Mouse (Mus musculus) cerebellum, adult 11-12 months (tissue): Measurements from ENCODE around the gene Ppp2r3a.

Experiments used
- DNase-seq: peaks from one replicate; pipeline ENCODE4 v3.0.0; 2022

Gene Ppp2r3a

DNA sequence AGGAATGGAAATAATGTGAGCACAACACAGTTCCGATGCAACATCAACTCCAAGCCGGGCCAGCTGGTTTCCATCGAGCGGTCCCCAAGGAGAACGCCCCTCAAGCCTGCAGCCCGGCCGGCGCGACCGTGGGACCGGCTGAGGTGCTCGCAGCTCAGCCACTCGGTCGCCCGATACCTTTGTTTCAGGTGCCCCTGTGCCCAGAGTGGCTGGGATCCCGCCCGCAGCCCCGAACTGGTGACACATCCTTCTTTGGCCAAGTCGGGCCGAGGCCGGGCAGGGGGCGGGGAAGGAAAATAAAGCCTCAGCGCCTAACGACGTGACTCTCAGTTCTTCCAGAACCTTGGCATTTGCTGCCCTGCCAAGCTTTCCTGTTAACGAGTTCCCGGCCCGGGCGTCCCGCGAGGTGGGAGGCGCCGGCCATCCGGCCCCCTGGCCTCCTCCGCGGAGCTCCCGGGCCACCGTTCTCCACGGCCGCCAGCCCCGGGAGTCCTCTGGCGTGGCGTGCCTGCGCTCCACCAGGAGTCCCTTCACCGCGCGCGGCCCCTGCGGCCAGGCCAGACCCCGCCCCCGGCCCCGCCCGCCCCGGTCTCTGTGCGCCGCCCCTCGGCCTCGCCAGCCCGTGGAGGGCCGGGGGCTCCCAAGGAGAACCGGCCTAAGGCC lies 483 bp downstream of the Ppp2r3a start:
- no peak for DNase-seq

DNA sequence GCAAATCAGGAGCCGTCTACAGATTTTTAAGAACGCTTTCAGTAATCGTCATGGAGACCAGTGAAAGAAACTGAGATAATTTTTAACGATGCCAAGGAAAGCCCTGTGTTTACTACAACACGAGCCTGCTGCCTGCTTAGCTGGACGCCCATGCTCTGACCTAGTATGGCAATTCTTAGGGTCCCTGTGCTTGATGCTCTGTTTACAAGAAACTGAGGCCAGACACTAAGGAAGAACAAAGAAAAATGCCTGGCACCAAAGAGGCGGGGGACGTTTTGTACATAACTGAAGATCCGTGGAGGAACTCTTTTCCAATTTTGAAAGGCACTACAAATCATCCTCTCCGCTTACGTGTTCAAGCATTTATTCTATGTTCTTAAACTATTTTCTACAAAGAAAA lies 1.1 kb downstream of the Ppp2r3a start:
- peak; percentile 9 for DNase-seq

DNA sequence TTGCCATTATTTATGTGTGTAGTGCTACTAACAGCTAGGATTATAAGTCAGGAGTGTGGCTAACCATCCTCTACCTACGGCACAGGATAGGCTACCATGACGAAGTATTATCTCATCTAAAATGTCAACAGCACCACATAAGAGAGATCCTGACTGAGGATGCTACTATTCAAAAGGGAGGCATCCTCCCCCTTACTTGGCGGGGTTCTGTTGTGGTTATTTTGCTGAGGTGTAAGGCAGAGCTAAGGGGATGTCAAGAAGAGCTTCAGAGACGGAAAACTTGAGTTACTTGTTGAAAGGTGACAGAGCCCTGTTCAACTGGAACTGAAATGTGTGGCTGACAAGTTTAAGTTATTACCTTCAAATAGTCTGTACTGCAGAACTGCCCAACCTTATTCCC lies 2.0 kb downstream of the Ppp2r3a start:
- no peak for DNase-seq

DNA sequence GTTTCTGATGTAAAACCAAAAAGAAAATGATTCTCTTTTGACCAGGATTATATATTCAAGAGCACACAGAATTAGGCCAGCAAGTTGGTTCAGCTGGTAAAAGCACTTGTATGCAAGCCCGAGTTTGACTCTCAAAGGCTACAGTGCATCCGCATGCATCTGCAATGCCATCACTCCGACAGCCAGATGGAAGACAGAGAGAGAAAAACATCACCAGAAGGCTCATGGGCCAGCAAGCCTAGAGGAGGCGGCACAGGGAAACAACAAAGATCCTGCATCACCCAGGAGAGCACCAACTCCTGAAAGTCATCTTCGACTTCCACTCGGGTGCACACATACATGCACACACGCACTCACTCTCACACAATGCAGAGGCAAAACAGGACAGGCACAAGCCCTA lies 4.1 kb downstream of the Ppp2r3a start:
- DNase-seq, result no peak

DNA sequence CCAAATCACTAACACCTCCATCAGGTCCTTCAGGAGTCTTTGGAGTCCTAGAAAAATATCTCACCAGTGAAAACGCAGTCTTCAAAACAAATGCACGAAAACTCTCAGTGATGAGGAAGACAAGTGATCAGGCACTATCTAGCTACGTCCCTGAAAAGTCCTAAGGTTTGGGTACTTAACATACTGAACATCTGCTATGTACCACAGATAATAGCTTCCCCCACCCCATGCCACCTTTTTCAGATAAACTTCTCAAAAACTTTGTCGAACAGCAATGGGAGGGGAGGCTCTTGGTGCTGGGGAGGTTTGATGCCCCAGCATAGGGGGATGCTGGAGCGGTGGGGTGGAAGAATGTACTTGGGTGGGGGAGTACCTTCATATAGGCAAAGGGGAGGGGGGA lies 6.1 kb downstream of the Ppp2r3a start:
- no peak for DNase-seq

DNA sequence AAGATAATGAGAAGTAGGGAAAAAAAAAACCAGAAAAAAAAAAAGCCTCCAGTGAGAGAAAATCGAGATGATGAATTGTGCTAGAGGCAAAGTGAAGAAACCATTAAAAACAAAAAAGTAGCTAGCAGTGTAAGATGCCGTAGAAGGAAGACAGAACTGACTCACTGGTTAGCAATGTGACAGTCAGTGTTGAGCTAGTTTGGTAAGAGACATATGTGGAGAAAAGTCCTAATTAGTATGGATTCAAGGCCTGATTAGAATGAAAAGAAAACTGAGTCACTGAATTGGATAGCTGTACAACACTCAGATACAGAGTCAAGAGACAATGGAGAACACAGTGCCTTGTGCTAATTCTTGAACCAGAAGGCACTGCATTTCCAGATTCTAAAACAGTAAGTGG lies 7.9 kb downstream of the Ppp2r3a start:
- DNase-seq, result no peak

DNA sequence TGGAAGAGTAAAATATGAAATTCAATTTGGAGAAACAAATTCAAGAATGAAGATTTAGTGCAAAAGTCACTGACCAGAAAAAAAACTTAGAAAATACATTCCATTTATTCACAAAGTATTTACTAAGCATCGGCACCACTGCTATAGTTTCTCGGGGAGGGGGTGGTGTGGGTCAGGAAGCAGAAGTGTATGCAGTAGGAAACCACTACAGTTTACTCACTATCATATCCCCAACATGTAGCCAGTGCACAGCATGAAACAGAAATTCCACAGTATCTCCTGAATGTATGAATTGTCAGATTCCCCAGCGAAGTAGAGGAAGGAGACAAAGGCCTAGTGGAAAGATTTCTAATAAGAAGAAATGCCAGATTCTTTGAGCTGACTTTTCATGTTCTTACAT lies 11.4 kb downstream of the Ppp2r3a start:
- no peak for DNase-seq

DNA sequence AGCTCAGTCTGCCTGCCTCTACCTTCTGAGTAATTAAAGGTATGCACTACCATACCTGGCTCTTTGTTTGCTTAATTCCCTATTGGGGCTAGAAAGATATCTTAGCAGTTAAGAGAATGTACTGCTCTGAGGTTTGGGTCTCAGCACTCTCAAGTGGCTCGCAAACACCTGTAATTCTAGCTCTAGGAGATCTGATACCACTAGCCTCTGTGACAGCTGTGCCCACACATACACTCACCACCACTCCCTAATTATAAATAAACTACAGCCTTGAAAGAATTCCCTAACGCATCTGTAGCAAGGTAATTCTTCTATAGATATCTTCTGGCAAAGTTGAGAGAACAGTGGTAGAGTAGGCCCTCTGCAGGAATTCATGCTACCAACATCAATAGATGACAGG lies 15.8 kb downstream of the Ppp2r3a start:
- DNase-seq, result no peak

DNA sequence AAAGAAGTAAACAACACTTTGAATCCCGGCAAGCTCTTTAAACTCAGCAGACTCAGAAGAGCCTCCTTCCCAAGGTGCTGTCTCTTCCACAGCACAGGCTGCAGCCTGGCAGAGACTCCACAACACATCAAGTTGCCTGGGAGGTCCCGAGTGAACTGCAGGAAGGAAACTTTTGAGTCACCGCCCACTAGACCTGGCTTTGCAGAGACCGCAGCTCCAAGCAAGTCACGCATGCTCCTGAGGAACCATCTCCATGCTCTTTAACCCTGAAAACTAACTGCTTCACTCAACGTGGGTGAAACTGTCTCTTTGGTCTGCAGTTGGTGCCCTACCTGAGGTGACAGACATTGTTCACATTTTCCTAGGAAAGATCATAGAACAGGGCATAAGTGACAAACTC lies 19.6 kb downstream of the Ppp2r3a start:
- DNase-seq, result no peak

DNA sequence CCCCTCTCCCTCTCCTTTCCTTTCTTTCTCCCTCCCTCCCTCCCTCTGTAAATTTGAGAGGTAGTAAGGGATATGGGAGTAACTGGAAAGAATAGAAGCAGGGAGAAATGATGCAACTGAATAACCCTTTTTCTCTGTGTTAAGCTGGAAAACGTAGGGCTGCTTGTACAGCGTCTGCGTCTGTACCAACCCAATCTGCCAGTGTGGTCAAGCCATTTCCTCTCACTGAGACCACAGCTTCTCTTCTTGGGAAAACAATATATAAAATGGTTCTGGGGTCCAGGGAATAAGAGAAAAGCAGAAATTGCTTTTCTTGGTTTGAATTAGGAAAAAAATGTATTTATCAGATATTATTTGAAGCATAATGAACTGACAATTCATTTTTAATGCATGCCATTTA lies 21.6 kb downstream of the Ppp2r3a start:
- DNase-seq, result no peak

DNA sequence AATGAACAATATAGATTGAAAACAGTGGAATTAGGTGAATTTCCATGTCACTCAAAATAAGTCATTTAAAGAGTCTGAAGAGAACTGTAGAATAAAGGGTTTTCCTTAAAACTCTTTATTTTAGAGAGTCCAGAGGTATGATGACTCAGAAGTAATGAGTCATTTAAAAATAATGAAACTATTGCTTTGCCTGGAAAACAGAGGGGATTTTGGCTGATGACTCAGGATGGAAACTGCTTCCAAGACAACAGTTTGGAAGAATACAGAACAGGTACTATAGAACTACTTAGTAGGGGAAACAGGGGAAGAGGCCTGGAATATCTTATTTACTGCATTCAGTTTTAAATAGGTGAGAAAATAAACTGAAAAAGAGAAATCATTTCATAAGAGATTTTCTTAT lies 22.7 kb downstream of the Ppp2r3a start:
- no peak for DNase-seq

DNA sequence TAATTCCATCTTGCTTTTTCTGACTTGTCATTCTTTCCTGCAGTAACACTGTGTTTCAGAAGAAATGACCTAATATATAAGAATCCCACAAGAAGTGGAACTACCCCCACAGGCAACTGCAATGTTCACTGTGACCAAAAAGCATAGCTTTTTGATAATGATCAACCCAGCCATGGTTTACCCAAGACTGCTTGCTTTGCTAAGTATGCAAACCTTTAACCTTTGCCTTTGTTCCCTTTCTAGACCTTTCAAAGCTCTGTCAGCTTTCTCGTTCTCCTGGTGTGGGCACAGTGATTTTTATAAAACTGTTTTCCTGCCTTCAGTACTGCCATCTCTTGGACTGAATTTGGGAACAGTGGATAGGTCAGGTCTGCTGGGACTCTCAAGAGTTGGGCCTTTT lies 43.6 kb downstream of the Ppp2r3a start:
- DNase-seq, result no peak

DNA sequence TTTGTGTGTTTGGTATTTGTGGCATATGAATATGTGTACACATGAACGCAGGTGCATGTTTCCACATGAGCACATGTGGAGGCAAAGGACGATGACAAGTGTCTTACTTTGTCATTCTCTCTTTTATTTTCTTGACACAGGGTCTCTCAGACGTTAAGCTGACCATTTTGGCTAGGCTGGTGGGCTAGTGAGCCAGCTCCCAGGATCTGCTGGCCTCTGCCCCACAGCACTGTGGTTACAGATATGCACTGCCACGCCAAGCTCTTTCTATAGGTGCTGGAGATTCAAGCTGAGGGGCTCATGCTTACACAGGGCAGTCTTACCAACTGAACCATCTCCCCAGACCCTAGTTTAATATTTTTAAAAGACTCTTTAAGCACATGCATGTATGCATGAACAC lies 45.1 kb downstream of the Ppp2r3a start:
- DNase-seq, result no peak

DNA sequence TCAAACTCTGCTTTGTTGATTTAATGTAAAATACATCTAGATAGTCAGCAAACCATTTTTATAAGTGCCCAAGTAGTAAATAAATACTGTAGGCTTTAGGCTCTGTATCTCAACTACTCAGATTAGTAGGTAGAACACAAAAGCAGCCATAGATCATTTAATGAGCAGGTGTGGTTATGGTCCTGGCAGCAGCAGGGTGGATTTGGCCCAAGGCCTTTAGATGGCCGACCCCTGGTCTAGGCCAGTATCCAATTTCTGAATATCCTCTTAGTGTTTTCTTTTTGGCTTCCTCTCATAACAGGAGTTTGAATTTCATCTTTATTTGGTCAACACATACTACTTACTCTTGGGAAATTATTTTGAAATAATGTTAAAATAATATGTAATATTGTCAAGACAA lies 46.4 kb downstream of the Ppp2r3a start:
- no peak for DNase-seq

DNA sequence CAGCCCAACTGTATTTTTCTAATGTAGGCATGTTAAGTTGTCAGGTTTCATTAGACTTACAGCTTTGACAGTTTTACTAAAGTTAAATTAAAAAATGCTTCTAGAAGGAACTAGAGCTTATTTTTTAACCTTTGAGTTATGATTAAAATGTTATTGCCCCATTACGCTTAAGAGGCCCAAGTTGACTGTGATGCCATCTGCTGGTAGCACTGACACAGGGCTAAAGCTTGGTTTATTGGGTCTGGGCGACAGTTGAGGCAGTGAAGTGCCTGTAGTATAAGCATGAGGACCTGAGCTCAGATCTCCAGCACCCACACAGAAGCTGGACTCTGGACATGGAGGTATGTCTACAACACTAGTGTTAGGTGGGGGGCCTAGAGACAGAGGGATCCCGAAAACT lies 47.5 kb downstream of the Ppp2r3a start:
- no peak for DNase-seq

DNA sequence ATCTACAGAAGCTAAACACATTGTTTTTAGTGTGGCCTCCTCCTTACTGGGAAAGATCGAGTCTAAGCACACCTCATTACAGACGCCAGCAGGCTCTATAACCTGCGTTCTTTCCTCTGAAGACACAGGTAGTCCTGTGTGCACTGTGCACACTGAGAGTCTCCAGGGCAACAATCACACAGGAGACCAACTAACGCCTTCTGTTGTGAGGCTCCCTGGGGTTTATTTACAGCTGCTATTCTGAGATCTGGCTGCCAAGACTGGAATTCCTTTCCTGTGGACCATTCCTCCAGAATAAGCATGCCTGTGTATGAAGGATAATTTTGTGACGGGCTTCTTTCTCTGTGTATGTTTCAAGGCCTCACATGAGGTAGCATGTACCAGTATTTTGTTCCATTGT lies 51.0 kb downstream of the Ppp2r3a start:
- no peak for DNase-seq

DNA sequence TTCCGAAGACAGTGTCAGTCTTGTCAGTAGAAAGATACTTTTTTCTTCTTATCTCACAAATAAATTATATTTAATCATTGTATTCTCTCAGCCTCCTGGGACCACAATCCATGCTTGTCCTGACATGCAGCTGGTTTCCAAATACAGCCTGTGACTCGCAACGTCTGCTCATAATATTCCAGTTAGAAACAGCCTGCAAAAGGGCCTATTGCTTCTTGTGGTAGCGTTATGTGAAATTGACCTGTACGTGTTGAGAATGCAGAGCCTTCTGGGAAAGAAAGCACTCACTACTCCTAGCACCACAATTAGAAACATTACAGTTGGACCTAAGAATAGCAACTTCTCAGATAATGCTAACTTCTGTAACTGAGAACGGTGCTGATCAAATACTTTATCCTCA lies 52.8 kb downstream of the Ppp2r3a start:
- DNase-seq, result no peak

DNA sequence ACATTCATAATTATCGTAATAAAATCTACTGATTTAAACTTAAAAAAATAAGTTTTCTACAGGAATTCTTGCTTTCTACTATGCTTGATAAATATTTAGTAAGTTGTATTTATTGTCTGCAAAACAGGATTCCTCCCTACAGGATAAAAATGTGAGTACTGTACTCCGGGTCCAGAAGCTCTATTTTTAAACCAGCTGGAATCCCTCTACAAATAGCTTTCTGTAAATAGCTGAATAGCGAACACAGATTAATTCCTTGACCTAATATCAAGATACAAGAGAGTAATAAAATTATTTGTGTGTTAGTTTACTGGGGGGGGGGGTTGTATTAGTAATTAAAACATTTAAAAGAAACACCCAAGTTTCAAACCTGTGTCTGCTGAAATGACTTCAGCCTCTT lies 53.3 kb downstream of the Ppp2r3a start:
- DNase-seq, result no peak

DNA sequence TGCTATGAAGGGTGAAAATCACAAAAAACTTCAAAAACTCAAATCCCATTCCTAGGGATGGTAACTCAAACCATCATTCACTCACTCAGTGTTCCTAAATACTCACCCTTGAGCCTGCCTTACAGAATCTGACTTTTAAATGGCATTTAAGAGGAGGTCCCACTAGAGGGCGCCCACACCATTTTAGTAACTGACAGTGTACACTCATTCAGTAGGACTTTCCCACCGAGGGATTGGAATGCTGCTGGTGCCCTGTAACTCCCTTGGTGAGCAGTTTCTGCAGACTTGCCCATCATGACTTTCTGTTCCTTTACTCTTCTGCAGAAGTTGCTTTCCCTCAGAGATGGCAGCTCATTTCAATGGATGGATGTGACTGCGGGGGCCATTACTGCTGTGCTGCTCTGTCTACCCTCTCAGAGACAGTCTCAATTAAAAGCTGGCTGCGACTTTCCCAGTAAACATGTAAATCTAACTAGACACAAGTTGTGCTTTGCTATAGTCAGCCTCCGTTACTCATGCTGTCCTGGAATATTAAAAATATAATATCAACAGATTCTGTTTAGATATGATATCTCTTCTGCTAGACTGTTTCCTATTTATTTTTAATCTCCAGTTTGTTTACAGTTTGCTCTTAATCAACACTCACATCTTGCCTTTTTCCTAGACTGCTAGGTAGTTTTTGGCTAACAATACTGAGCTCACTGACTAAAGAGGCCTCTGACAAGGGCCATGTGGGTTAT lies 69.5 kb downstream of the Ppp2r3a start:
- peak; percentile 51 for DNase-seq

DNA sequence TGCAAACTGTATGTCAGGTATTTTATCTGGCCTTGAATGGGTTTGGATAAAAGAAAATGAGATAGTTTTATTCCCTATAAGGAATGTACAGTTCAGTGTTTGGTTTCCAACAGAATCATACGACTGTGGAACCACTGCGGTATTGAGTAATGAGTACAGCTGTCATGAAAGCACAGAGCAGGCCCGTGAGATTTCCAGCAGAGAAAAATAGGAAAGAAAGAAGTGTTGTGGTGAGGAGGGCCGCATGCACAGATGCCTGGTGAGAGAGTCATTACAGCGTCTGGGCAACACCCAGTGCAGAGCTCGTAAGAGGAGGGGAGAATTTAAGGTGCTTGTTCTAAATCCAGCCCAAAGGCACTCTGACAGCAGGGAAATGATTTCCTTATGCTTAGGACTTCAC lies 70.3 kb downstream of the Ppp2r3a start:
- no peak for DNase-seq

DNA sequence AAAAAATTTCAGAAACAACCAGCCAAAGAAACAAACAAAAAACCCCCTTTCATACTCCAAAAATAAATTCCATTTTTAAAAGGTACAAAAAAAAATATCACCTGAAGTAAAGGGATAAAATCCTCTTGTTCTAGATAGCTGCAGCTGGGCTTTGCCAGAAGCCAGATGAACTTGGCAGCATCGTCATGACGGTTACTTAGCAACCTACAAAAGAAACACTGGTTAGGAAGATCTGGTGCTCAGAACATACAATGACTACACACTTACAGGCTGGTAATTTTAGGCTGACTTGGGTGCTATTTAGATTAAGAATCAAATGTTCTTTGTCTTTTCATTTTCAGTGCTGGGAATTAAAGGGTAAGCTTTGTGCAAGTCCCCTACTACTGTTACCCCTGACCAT lies 71.4 kb downstream of the Ppp2r3a start:
- DNase-seq, result no peak

DNA sequence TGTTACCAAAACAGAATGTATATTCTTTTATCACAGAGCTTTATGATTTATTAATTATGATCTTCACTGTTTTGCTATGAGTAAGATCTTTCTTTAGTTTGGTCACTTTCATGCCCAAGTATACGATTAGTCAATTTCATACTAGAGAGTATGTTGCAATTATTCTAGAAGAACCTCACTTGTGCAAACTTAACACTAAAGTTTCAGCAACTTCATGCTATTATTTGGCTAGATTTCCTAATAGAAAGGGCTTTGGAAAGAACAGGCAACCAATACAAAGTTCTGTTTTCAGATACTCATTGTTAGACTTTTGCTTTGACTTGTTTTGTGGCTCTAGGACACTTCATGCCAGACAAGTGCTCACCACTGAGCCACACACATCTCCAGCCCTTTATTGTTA lies 91.0 kb downstream of the Ppp2r3a start:
- DNase-seq, result no peak

DNA sequence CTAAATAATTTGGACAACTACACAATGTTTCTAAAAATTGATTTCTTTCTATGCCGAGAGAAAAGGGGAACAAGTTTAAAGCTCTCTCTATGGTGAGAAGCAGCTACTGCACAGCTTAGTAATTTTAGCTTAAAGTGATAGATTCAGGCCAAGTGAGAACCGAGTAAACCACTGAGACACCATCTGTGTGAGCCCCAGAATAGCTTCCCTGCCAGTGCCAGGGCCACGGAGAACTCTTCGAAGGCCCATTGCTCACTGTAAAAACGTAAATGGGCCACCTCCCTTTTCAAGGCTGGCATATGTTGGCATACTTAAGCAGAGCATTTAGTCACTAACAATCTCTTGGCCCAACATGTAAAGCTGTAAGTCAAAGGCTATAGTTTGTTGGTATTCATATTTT lies 91.5 kb downstream of the Ppp2r3a start:
- peak; percentile 85 for DNase-seq

DNA sequence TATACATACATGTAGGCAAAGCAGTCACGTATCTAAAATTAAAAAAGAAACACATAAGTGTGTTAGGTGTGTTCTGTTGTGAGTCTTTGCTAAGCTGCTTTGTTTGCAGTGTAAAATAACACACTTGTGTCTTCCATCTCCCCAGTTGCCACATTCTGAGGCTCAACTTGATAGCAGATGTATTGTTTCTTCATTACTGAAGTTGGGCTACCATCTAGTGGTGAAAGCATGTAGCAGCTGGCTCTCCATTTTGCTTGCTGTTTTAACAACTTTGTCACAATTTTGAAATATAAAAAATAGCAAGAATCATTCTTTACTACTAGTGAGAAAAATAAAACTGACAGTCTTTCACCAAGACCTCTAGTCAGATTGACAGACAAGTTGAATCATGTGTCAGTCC lies 92.2 kb downstream of the Ppp2r3a start:
- peak; percentile 28 for DNase-seq

DNA sequence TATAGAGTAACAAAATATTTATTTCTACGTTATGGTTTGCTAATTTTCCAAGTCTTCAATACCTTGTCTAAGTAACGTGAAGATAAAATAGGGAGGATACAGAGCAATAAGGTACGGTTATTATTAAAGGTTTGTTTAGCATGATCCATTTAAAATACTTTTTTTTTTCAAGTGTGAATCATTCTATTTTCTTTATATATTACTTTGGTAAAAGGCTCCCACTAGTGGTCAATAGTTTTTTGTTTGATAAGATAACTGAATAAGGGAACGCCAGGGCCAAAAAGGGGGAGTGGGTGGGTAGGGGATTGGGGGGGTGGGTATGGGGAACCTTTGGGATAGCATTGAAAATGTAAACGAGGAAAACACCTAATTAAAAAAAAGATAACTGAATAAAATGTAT lies 98.7 kb downstream of the Ppp2r3a start:
- DNase-seq, result no peak
